Comparison of ENCODE assay signal across 14 mouse cellular contexts in the genomic region with DNA sequence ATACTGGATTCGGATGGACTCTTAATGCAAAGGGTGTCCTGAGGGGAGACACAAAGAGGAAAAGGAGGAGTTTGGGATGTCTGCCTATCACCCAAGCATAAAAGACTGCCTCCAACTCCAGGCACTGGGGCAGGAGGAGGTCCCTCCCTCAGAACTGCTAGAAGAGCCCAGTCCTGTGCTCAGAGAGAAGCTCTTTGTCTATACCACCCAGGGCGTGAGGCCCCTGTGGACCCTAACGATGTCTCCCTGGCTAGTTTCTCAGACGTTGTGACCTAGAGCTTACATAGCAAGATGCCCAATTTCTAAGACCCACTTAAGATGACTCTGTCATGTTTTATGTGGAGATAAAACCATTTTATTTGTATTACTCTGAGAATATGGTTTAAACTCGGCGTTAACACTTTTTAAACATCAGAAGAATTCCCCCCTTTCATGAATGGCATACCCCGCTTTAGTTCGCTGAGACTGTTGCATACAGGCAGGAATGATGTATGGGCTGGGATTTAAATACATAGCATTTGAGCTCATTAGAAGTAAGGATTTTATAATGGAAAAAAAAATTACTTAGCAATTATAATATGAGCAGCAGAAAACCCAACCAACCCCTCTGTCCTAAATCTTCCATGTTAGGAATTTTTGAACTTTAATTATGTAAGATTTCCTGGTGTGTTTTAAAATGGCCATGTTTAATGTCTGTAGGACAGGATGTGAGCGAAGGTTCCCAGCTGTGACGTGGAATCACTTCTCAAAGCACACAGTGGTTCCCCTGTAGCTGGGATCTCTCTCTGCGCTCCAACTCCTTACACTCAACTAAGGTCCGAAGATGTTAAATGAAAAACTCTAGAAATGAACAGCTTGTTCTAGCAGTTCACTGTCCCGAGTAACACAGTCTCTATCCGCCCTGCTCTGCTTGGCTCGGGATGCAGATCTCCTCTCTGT.
DNase-seq lines count a peak whose midpoint lies in the region; ATAC-seq and TF ChIP-seq lines count a peak whose summit lies in the region.
"Had no signal": no experiment of that assay in that cellular context is flagged by ENCODE, and none has a peak within 500 bp of the region (broad histone marks: within the 10 kb centered on the region; RNA-seq: fewer than 3 reads in every experiment).

No protein-coding gene starts in this region.

- no peaks in the 10 kb centered on the region for H3K9me3 ChIP-seq in hindbrain, embryonic 11.5 days (ENCODE audit: control insufficient read depth, low read length)
- H3K9me3 ChIP-seq in hindbrain, postnatal 0 days (ENCODE audit: low read length): no peaks in the 10 kb centered on the region
- no peaks in the 10 kb centered on the region for H3K9me3 ChIP-seq in lung, embryonic 16.5 days (ENCODE audit: control insufficient read depth, low read length)
- no peaks in the 10 kb centered on the region for H3K9me3 ChIP-seq in limb, embryonic 13.5 days
- H3K9me3 ChIP-seq in midbrain, embryonic 13.5 days: no peaks in the 10 kb centered on the region
- H3K9me3 ChIP-seq: embryonic facial prominence, embryonic 13.5 days; heart, embryonic 12.5 days had no signal

- WGBS in hindbrain, embryonic 11.5 days: 63% methylated on average over 15 of the region's 15 CpGs
- WGBS in hindbrain, postnatal 0 days: 53% methylated on average over 15 of the region's 15 CpGs
- 42% methylated on average over 15 of the region's 15 CpGs for WGBS in lung, embryonic 16.5 days
- 47% methylated on average over 15 of the region's 15 CpGs for WGBS in limb, embryonic 13.5 days
- 56% methylated on average over 15 of the region's 15 CpGs for WGBS in midbrain, embryonic 13.5 days

- H3K4me3 ChIP-seq in hindbrain, embryonic 11.5 days (ENCODE audit: low read depth, low read length): no peak overlapping the region
- H3K4me3 ChIP-seq in hindbrain, postnatal 0 days (ENCODE audit: low read length): no peak overlapping the region
- H3K4me3 ChIP-seq in lung, embryonic 16.5 days (ENCODE audit: low read length): no peak overlapping the region
- no peak overlapping the region for H3K4me3 ChIP-seq in limb, embryonic 13.5 days
- H3K4me3 ChIP-seq in midbrain, embryonic 13.5 days (replicated peaks): no peak overlapping the region
- H3K4me3 ChIP-seq: embryonic facial prominence, embryonic 13.5 days; heart, embryonic 12.5 days had no signal

- H3K27me3 ChIP-seq in hindbrain, embryonic 11.5 days (ENCODE audit: control insufficient read depth, insufficient read depth, low read length): no peaks in the 10 kb centered on the region
- H3K27me3 ChIP-seq in hindbrain, postnatal 0 days (ENCODE audit: insufficient read depth, low read length): no peaks in the 10 kb centered on the region
- H3K27me3 ChIP-seq in lung, embryonic 16.5 days (ENCODE audit: control insufficient read depth, insufficient read depth, low read depth, low read length): no peaks in the 10 kb centered on the region
- H3K27me3 ChIP-seq in limb, embryonic 13.5 days: no peaks in the 10 kb centered on the region
- no peaks in the 10 kb centered on the region for H3K27me3 ChIP-seq in midbrain, embryonic 13.5 days
- H3K27me3 ChIP-seq: embryonic facial prominence, embryonic 13.5 days; heart, embryonic 12.5 days had no signal

- no peak overlapping the region for H3K4me2 ChIP-seq in hindbrain, embryonic 11.5 days (replicated peaks; ENCODE audit: low read depth, low read length)
- H3K4me2 ChIP-seq in hindbrain, postnatal 0 days (ENCODE audit: low read depth, low read length): no peak overlapping the region
- no peak overlapping the region for H3K4me2 ChIP-seq in lung, embryonic 16.5 days (ENCODE audit: low read depth, low read length)
- no peak overlapping the region for H3K4me2 ChIP-seq in limb, embryonic 13.5 days (replicated peaks)
- no peak overlapping the region for H3K4me2 ChIP-seq in midbrain, embryonic 13.5 days (replicated peaks)
- H3K4me2 ChIP-seq: embryonic facial prominence, embryonic 13.5 days; heart, embryonic 12.5 days had no signal

- H3K4me1 ChIP-seq in hindbrain, embryonic 11.5 days (replicated peaks; ENCODE audit: control insufficient read depth, insufficient read depth, low read length): no peaks in the 10 kb centered on the region
- H3K4me1 ChIP-seq in hindbrain, postnatal 0 days (ENCODE audit: insufficient read depth, low read length): no peaks in the 10 kb centered on the region
- peaks cover 3% of the 10 kb centered on the region; the same call in 1 of the 2 replicates for H3K4me1 ChIP-seq in lung, embryonic 16.5 days (replicated peaks; ENCODE audit: control insufficient read depth, insufficient read depth, low read length)
- H3K4me1 ChIP-seq in limb, embryonic 13.5 days: peaks cover 12% of the 10 kb centered on the region
- H3K4me1 ChIP-seq in midbrain, embryonic 13.5 days (replicated peaks): peaks cover 5% of the 10 kb centered on the region; the same call in 1 of the 2 replicates
- H3K4me1 ChIP-seq: heart, embryonic 12.5 days had no signal

- peak; percentile 22 for DNase-seq in hindbrain, embryonic 11.5 days (ENCODE audit: low spot score)
- no peak for DNase-seq in hindbrain, postnatal 0 days (ENCODE audit: low spot score)
- no peak for DNase-seq in lung, postnatal 25 days (ENCODE audit: low spot score)
- DNase-seq in c-Kit-positive CD71-positive TER-119-positive erythroid progenitor cells, embryonic 14.5 days (ENCODE audit: low spot score): no peak
- DNase-seq: cerebellum, adult 11 months; cerebellum, postnatal 36 days; gastrocnemius, postnatal 25 days; kidney, postnatal 14 days; left cerebral cortex, postnatal 4 days had no signal

- ATAC-seq in hindbrain, embryonic 11.5 days (ENCODE audit: low FRiP score): no peak; the same call in 1 of the 2 replicates
- no peak for ATAC-seq in hindbrain, postnatal 0 days
- ATAC-seq in lung, embryonic 16.5 days (ENCODE audit: low read depth): peak; percentile 84
- ATAC-seq in limb, embryonic 13.5 days (ENCODE audit: low FRiP score, low read depth): 0 out of 2 replicates have a peak, but pooled peaks have one; percentile 28
- 0 out of 2 replicates have a peak, but pooled peaks have one; percentile 48 for ATAC-seq in midbrain, embryonic 13.5 days

- H3K9ac ChIP-seq in hindbrain, embryonic 11.5 days (ENCODE audit: low read depth, low read length): no peak overlapping the region
- H3K9ac ChIP-seq in hindbrain, postnatal 0 days (replicated peaks; ENCODE audit: low read length): no peak overlapping the region
- H3K9ac ChIP-seq in lung, embryonic 16.5 days (ENCODE audit: low read length): no peak overlapping the region
- no peak overlapping the region for H3K9ac ChIP-seq in limb, embryonic 13.5 days
- H3K9ac ChIP-seq in midbrain, embryonic 13.5 days (replicated peaks): no peak overlapping the region
- H3K9ac ChIP-seq: embryonic facial prominence, embryonic 13.5 days; heart, embryonic 12.5 days had no signal

- TF ChIP-seq CTCF in hindbrain, postnatal 0 days (IDR thresholded peaks at IDR 0.05; ENCODE audit: low read depth): no peak

- no peak overlapping the region for H3K27ac ChIP-seq in hindbrain, embryonic 11.5 days (ENCODE audit: low read depth, low read length)
- H3K27ac ChIP-seq in hindbrain, postnatal 0 days: no peak overlapping the region
- H3K27ac ChIP-seq in lung, embryonic 16.5 days (ENCODE audit: low read length): peak overlapping the region; percentile 82
- H3K27ac ChIP-seq in limb, embryonic 13.5 days: no peak overlapping the region; the same call in 1 of the 2 replicates
- H3K27ac ChIP-seq in midbrain, embryonic 13.5 days: no peak overlapping the region
- H3K27ac ChIP-seq: embryonic facial prominence, embryonic 13.5 days had no signal

- H3K36me3 ChIP-seq in hindbrain, embryonic 11.5 days (ENCODE audit: control insufficient read depth, insufficient read depth, low read length): no peaks in the 10 kb centered on the region
- H3K36me3 ChIP-seq in hindbrain, postnatal 0 days (ENCODE audit: insufficient read depth, low read length): no peaks in the 10 kb centered on the region
- H3K36me3 ChIP-seq in lung, embryonic 16.5 days (ENCODE audit: control insufficient read depth, insufficient read depth, low read length): no peaks in the 10 kb centered on the region
- no peaks in the 10 kb centered on the region for H3K36me3 ChIP-seq in limb, embryonic 13.5 days
- H3K36me3 ChIP-seq in midbrain, embryonic 13.5 days: no peaks in the 10 kb centered on the region
- H3K36me3 ChIP-seq: embryonic facial prominence, embryonic 13.5 days; heart, embryonic 12.5 days had no signal

Comparison
In these comparisons a context has a peak if more than half of its experiments do, and no peak if none do; other contexts are left out.
1. ATAC-seq: peak in lung, embryonic 16.5 days (single experiment), limb, embryonic 13.5 days (single experiment) and midbrain, embryonic 13.5 days (single experiment); none in hindbrain, embryonic 11.5 days (single experiment) and hindbrain, postnatal 0 days (single experiment).